Mouse (Mus musculus): ENCODE measurements at regions not wholly inside any gene's neighbourhood (a gene's known extent, or its start where the extent isn't known, plus 50 kb on each side); places are given as distances from the start of the nearest gene placed in this dataset.

- no peak for DNase-seq
Observed at GRCm38 (mm10) chr5:42636162-42636823, 568.5 kb downstream of the Gm16223 start.

DNA sequence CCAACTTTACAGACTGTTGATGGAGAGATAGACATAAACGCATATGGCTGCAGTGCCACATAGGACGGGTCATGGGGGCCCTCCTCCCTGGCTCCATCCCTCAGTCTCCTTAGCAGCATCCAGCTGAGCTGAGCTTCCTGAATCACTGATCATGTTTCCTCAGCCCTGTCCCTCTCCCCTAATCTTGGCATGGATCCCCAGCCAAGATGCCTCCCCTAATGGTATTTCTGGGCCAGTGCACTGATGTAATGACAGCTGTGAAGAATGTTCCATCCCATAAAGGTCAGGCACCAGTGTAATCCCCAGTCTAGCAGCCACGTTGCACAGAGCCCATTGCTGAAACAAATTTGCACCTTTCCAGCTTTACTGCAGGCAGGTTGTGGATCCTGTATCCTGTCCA, 576.5 kb upstream of the Cpeb2 start:
- DNase-seq = peak; percentile 10

DNA sequence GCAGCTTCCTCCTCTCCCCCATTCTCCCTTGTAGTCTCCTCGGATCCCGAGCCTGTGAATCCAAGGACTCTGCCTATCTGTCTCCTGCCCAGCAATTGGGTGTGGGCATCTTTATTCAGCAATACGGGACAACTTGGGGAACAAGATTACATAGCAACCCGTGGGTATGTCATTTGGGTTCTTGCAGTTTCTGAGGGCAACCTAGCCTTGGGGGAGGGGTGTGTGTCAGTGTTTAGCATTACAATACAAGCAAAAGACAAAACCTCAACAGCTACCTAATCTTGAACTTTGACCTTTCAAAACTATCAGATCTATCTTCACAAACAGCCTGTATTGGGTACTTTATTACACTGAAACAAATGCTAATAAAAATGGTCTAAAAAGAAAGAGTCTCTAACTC, 573.0 kb upstream of the Cpeb2 start:
- no peak for DNase-seq

DNA sequence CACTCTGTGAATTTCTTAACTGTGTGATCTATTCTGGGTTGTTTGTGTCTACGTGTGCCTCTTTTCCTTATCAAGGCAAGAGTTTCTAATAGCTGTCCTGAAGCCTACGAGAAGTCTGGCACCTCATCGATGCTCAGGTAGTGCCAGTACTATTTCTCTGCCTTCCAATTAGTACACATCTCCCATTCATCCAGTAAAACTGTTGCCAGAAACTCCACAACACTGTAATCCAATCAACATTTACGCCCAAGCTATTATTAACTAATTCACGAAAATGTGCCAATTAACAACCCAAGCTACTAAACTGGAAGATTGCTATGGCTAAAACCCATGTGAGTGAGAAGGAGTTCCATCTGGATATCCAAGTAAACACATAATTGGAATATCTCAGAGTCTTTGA, 553.4 kb upstream of the Cpeb2 start:
- no peak for DNase-seq

DNA sequence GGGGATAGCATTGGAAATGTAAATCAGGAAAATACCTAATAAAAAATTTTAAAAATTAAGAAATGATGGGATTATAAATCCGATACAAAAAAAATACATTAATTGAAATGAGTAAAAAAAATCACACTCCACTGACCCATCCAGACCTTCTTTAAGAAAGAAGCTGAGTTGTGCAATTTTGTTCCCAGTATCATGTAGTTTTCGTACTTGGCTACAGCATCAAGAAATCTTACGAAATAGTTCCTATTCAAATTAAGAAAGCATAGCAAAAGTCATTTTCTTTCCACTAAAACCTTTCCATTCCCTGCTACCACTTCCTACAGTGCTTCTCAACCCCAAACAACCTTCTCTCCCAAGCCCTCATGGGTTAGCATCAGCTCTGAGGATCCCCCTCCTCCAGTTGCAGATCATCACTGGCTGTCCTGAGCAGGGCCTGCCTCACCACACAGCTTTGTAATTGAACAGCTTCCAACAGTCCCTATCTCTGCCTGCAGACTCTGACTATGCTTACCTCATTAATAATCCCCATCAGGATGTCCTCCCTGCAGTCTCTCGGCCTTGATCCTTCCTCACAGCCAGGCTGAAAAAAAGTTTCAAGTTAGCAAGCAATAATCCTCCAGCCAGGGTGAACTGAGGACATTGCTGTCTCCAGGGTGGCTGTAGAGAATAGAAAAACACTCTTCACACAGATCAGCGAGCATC, 547.5 kb upstream of the Cpeb2 start:
- peak; percentile 0 for DNase-seq

DNA sequence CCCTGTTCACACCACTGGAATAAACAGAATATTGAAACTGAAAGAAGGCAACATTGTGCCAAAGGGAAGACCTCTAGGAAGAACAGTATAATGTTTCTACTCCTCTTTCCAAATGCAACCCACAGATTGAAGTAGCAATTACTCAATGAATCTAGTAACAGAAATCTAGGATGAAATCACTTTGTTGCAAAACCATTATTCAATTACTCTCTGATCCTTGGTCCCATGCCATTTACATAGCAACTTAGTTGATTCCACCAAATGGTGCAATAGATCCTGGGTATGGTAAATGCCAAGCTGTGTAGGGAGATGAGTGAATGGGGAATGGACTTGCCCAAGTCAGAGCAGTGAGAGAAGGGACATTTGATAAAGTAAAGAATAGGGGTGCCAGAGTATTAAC, 545.8 kb upstream of the Cpeb2 start:
- no peak for DNase-seq
